Mouse (Mus musculus) heart, postnatal 25 days (tissue): ENCODE results near the gene Sept4. TPM values are rescaled to one million over a fixed set of nuclear protein-coding genes. Genes with fewer than 3 reads are reported as not detected.

Experiments used
- DNase-seq: peaks from one replicate; pipeline ENCODE4 v3.0.0; 2022; ENCODE audit warnings: low spot score
- intact Hi-C: fragments of 180-260 bp; cut with DNase I; formaldehyde crosslinking; loops from one replicate; pipeline ENCODE4 v1.15.1; 2025
- total RNA-seq, 2 experiments: library from RNA; stranded (reverse); gene quantifications; 2 replicates each; pipeline ENCODE4 v1.2.3; 2021

The Sept4 gene
- total RNA-seq, 2 experiments from 2014 or later, result 43.4 to 43.7 TPM

DNA sequence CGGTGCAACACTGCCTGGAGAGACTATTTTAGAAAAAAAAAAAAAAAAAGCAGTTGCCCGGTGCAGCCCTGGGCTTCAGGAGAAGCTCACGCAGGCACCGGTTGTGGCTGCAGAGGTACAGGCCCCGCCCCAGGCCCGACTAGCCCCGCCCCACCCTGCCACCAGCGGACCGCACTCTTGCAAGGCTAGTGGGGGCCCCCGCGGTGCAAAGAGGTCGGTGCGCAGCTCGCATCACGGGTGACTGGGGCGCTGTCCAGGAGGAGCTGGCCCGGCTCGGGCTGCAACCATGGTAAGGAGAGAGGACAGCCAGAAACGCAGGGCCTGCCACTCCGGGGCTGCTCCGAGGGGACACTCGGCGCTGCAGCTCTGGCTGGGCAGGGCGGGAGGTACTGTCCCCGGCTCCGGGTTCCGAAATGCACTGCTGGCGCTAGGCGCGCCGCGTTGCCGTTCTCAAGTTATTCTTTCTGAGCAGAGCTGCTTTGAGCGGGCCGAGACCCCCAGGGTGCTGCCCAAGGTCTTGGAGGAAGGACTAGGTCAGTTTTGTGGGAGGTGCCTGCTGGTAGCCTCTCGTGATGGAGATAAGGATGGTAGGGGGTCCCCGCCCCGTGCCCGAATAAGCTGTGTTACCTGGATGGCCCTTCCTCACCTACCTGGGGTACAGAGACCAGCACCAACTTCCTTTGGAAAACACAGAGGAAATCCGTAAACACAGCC, 9.7 kb downstream of the Sept4 start:
- DNase-seq, result peak; percentile 48
- intact Hi-C loops, result loop anchor here (5.0 kb wide), 1 partner anchor 51 kb away; no protein-coding TSS in a partner anchor

GRCm38 (mm10) chr11:87578963-87579601, 10.4 kb downstream of the Sept4 start:
- intact Hi-C loops, result loop anchor here (5.0 kb wide), 1 partner anchor 52 kb away; no protein-coding TSS in a partner anchor
- DNase-seq, result peak; percentile 44

DNA sequence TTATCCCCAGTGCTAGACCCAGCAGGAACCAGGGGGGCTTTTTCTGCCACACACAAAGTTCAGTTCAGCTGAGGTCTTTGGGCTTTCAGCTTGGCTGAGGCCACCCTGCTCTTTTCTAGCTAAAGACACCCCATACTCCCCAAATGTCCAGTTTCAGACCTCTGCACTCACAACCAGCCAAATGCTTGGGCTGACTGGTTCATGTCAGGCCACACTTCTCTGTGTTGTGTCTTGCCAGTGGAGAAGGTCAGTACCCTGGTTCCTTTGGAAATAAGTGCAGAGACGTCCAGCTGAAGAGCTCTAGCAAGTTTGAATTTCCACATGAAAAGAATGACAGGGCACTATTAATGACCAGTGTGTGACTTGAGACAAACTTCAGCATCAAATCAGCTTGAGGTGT, 11.0 kb downstream of the Sept4 start:
- intact Hi-C loops, result loop anchor here (5.0 kb wide), 1 partner anchor 52 kb away; no protein-coding TSS in a partner anchor
- DNase-seq, result no peak

DNA sequence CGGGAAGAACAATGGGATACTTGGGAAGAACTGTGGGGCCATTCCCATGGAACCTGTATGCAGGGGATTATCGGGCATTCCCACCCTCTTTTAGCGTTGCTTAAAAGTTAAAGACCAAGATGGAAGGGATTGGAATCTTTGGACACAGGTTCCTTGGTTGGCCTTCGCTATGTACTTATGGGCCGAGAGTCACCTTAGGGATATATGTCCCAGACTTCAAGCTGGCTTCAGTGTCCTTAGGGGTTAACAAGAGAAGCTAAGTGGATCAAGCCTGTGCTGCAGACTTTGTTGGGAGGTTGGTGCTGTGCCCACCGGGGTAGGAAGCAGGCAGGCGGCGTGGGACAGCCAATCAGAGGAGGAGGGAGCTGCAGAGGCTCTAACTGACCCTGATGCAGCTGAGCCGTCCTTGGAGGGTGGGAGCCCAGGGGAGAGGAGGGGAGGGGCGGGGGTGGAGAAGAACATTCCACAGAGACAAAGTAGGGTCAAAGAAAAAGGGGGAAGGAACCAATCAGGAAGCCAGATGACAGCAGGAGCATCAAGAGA, 11.9 kb downstream of the Sept4 start:
- intact Hi-C loops, result no loop called here
- DNase-seq, result no peak

- intact Hi-C loops, result no loop called here
- DNase-seq, result no peak
Observed at GRCm38 (mm10) chr11:87581161-87581865, 12.6 kb downstream of the Sept4 start.

DNA sequence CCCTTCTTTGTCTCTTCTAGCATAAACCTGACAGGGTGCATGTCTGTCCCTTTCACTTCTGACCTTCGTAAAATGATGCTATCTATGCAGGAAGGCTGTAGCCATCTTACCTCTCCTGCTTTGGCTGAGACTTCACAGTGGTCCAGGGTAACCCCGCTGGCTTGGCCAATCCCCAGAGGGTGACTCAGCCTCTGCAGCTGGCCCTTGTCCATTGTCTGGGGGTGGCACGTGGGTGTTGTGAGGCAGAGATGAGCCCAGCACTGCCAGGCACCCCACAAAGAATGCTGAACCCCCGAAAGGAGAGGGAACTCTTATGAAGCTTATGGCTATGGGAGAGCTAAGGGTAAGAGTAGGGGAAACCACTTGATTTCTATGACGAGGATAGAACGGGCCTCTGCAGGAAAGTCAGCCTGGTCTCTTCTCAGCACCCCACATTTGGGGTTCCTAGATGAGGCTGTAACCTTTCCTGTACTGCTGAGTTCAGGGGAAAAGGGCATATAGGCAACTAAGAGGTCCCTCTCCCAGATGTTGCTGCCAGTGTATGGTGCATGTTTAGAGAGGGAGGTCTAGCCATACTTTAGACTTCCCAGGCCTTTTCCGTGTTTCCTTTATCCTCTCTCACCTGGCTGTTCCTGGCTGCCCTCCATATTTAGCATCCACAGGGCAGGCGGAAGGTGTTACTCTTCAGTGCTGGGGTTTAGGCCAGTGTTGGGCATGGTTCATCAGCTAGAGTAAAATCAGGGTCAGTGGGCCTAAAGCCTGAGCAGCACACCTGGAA, 13.4 kb downstream of the Sept4 start:
- no peak for DNase-seq
- intact Hi-C loops, result no loop called here

DNA sequence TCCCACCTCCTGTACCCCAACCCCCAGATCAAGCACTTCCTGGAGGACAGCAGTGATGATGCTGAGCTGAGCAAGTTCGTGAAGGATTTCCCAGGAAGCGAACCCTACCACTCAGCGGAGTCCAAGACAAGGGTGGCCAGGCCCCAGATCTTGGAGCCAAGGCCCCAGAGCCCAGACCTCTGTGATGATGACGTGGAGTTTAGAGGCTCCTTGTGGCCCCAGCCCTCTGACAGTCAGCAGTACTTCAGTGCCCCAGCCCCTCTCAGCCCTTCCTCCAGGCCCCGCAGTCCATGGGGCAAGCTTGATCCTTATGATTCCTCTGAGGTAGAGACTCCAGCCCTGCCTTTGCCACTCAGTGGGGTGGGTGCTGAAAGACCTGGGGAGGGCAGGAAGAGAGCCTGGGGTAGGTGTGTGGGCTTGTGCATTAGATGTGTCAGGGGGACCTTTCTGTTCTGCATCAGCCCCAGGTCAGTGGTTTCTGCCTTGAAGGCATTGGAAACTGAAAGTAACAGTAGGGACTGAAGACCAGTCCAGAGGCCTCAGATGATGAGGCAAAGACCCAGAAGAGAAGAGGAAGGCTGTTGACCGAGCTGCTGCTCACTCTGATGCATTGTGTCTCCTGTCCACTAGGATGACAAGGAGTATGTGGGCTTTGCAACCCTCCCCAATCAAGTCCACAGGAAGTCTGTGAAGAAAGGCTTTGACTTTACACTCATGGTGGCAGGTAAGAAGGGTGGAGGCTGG, 14.8 kb downstream of the Sept4 start:
- intact Hi-C loops, result no loop called here
- DNase-seq, result no peak

GRCm38 (mm10) chr11:87584711-87585505, 16.2 kb downstream of the Sept4 start:
- intact Hi-C loops, result no loop called here

GRCm38 (mm10) chr11:87587211-87587874, 18.6 kb downstream of the Sept4 start:
- intact Hi-C loops, result no loop called here
- no peak for DNase-seq

More at GRCm38 (mm10) chr11:87584711-87585505, 16.2 kb downstream of the Sept4 start:
- DNase-seq, result peak; percentile 55

DNA sequence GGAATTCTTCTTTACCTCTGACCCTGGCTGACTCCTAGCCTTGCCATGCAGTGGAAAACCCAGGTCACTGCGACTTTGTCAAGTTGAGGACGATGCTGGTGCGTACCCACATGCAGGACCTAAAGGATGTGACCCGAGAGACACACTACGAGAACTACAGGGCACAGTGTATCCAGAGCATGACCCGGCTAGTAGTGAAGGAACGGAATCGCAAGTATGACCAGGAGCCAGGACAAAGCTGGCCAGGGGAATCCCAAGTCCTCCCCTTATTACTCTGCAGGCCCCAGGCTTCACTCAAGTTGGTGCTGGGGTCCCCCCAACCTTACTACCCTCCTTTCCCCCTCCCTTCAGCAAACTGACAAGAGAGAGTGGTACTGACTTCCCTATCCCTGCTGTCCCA, 20.9 kb downstream of the Sept4 start:
- intact Hi-C loops, result loop anchor here (10.0 kb wide), 1 partner anchor 165 kb away; no protein-coding TSS in a partner anchor
- no peak for DNase-seq

- no peak for DNase-seq
- intact Hi-C loops, result loop anchor here (10.0 kb wide), 1 partner anchor 166 kb away; no protein-coding TSS in a partner anchor
Observed at GRCm38 (mm10) chr11:87590841-87591525, 22.3 kb downstream of the Sept4 start.

DNA sequence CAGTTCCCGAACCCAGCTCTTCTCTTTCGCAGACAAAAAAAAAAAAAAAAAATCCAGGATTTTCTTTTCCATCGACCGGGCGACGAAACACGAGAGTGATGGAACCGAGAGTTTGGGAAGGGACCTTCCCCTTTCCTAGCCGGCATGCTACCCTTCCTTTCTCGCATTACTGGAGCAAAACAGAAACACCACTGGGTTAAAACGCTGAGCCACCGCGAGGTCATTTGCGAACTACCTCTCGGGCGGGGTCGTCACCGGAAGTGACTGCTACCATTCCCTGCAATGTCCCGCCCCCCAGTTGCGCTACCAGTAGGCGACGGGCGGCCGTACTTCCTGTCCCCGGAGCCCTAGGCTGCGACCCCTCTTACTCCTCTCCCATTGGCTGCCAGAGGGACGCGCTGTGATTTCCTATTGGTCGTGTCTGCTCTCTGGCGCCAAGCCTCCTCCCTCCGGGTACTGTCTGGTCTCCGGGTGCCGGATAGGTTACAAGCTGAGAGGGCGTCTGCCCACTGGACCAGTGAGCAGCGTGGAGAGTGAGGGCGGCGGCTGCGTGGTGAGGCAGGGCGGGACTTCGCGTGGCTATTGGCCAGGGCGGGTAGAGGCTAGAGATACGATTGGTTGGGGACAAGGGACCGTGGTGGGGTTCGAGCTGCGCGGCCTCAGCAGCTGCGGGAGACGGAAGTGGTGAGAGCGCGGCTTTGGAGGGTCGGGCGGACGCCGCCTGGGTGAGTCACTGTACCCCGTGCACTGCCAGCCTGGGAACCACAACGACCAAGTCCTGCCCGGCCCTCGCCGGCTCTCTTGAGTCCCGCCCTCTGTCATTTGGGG, 23.0 kb downstream of the Sept4 start, which contains the start of gene Mtmr4:
TSS of gene Mtmr4 (plus strand) at position 637 of the 828 bp plus-strand sequence.
- peak; percentile 100 for DNase-seq
- intact Hi-C loops, result loop anchor here (10.0 kb wide), 1 partner anchor 167 kb away; no protein-coding TSS in a partner anchor

DNA sequence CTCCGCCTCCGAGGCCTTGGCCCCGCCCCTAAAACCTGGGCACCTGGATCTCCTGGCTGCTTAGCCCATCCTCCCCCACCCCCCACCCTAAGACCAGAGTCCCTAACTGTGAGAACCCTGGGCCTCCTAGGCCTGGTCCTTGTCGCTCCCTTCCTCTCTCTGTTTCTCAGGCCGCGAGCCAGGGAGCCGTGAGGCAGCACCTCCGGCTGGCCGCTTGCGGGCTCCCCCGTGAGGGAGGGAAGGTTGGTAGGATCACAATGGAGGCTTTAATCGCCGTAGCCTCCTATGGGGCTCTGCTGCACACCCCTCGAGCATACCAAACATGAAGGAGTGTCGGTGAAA, 23.6 kb downstream of the Sept4 start:
- intact Hi-C loops, result loop anchor here (10.0 kb wide), 1 partner anchor 168 kb away; no protein-coding TSS in a partner anchor
- no peak for DNase-seq

GRCm38 (mm10) chr11:87592713-87593598, 24.3 kb downstream of the Sept4 start:
- intact Hi-C loops, result loop anchor here (10.0 kb wide), 1 partner anchor 168 kb away; no protein-coding TSS in a partner anchor
- DNase-seq, result no peak

- DNase-seq, result peak; percentile 81
- intact Hi-C loops, result loop anchor here (10.0 kb wide), 1 partner anchor 171 kb away; no protein-coding TSS in a partner anchor
Observed at GRCm38 (mm10) chr11:87595327-87595841, 26.7 kb downstream of the Sept4 start.
